Mouse (Mus musculus): ENCODE results near the gene Sez6l. TPM values are rescaled to one million over a fixed set of nuclear protein-coding genes. Genes with fewer than 3 reads are reported as not detected.

The Sez6l gene
- polyA plus RNA-seq, 1 experiment from 2014 or later = 0.76 TPM

DNA sequence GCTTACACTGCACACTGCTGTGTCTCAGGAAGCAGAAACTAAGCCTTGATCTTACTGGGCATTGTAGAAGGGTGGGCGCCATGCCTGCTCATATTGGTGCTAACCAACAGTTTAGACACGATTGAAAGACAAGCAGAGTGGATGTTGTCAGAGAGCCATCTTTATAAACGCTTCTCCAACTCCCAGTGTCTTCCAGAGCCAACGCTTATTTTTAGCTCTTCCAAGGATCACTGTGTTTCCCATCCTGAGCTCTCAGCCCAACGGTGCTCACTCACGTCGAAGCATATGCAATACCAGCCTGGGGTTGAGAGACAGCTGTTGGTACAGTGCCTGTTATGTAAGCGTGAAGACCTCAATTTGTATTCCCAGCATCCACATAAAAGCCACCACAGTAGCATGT is 66.6 kb downstream of the Sez6l start:
- Histone ChIP-seq H3K4me3 (ENCODE audit: low read length) (no peak overlapping the region), H3K27me3 (ENCODE audit: insufficient read depth, low read length) (no peaks in the 10 kb centered on the region), H3K9me3 (ENCODE audit: low read length) (no peaks in the 10 kb centered on the region), H3K4me1 (ENCODE audit: insufficient read depth, low read length) (0 out of 2 replicates have a peak, but pooled peaks cover 3% of the 10 kb centered on the region), H3K9ac (replicated peaks; ENCODE audit: low read length) (no peak overlapping the region), H3K36me3 (ENCODE audit: insufficient read depth, low read length) (no peaks in the 10 kb centered on the region), H3K27ac (ENCODE audit: low read length) (no peak overlapping the region), H3K4me2 (replicated peaks; ENCODE audit: low read depth, low read length) (no peak overlapping the region)
- ATAC-seq (ENCODE audit: low FRiP score, low TSS enrichment) = no peak
- WGBS = 84% methylated on average over 8 of the region's 8 CpGs

DNA sequence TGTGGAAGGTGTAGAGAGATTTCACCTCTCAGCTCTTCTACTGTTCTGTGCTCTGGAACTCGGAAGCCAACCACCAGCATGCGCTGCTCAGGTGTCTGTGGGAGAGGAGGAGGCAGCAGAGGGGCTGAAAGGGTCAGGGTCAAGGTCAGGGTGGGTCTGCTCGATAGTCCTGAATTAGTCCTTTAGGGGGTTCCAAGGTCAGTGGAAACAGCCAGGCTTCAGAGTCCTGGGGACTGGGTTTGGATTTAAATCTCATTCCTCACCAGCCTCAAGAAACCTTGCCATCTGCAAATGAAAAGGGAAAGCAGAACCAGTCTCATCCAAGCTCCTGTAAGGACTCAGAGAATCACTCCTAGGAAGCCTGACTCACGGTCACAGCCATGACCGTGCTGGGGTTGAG is 67.1 kb downstream of the Sez6l start:
- Histone ChIP-seq H3K27me3 (ENCODE audit: insufficient read depth, low read length) (no peaks in the 10 kb centered on the region), H3K9ac (replicated peaks; ENCODE audit: low read length) (no peak overlapping the region), H3K27ac (ENCODE audit: low read length) (no peak overlapping the region), H3K9me3 (ENCODE audit: low read length) (no peaks in the 10 kb centered on the region), H3K36me3 (ENCODE audit: insufficient read depth, low read length) (no peaks in the 10 kb centered on the region), H3K4me3 (ENCODE audit: low read length) (no peak overlapping the region), H3K4me2 (replicated peaks; ENCODE audit: low read depth, low read length) (no peak overlapping the region), H3K4me1 (ENCODE audit: insufficient read depth, low read length) (0 out of 2 replicates have a peak, but pooled peaks cover 3% of the 10 kb centered on the region)
- no peak for ATAC-seq (ENCODE audit: low FRiP score, low TSS enrichment)
- 51% methylated on average over 5 of the region's 5 CpGs for WGBS

DNA sequence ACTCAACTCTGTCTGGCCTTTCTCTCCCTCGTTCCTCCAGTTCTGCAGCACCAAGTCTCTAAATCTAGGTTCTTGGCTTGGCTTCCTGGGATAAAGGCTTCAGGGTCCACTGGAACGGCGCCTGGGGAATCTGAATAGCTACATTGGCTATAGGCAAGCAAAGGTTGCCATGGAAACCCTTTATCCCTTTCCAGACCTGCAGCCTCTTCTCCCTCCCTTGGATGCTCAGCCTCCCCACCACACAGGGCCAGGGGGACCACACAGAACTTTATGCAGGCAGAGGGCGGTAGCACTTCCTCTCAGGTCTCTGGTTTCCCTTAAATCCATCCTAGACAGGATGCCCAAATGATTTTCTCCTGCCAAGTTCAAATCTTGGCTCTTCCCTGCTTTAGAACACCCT is 71.4 kb downstream of the Sez6l start:
- WGBS = 74% methylated on average over 4 of the region's 4 CpGs
- Histone ChIP-seq H3K4me2 (replicated peaks; ENCODE audit: low read depth, low read length) (no peak overlapping the region), H3K4me1 (ENCODE audit: insufficient read depth, low read length) (no peaks in the 10 kb centered on the region), H3K4me3 (ENCODE audit: low read length) (no peak overlapping the region), H3K9ac (replicated peaks; ENCODE audit: low read length) (no peak overlapping the region), H3K27ac (ENCODE audit: low read length) (no peak overlapping the region), H3K27me3 (ENCODE audit: insufficient read depth, low read length) (no peaks in the 10 kb centered on the region), H3K9me3 (ENCODE audit: low read length) (no peaks in the 10 kb centered on the region), H3K36me3 (ENCODE audit: insufficient read depth, low read length) (no peaks in the 10 kb centered on the region)
- ATAC-seq (ENCODE audit: low FRiP score, low TSS enrichment) = no peak

DNA sequence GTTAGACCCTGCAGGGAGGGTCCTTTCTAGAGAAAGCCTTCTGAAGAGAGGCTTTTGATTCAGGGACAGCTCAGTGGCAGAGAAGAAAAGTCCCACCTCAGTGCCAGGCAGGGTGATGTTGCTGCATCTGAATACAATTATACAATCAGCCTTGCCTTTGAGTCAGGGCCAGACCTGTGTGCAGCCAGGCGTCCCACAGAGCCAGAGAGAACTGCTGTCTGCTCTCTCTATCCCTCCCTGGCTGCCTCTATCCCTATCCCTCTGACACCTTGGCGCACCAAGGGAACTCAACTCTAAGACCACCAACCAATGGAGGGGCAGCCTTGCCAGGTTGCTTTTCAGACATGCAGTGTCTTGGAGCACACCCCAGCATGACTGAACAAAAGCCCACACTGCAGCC is 75.6 kb downstream of the Sez6l start:
- Histone ChIP-seq H3K4me1 (ENCODE audit: insufficient read depth, low read length) (peaks cover 10% of the 10 kb centered on the region; the same call in 1 of the 2 replicates), H3K9ac (replicated peaks; ENCODE audit: low read length) (no peak overlapping the region), H3K9me3 (ENCODE audit: low read length) (no peaks in the 10 kb centered on the region), H3K4me3 (ENCODE audit: low read length) (no peak overlapping the region), H3K36me3 (ENCODE audit: insufficient read depth, low read length) (no peaks in the 10 kb centered on the region), H3K27ac (ENCODE audit: low read length) (no peak overlapping the region), H3K27me3 (ENCODE audit: insufficient read depth, low read length) (no peaks in the 10 kb centered on the region), H3K4me2 (replicated peaks; ENCODE audit: low read depth, low read length) (no peak overlapping the region)
- ATAC-seq (ENCODE audit: low FRiP score, low TSS enrichment) = no peak
- 63% methylated on average over 2 of the region's 2 CpGs for WGBS

DNA sequence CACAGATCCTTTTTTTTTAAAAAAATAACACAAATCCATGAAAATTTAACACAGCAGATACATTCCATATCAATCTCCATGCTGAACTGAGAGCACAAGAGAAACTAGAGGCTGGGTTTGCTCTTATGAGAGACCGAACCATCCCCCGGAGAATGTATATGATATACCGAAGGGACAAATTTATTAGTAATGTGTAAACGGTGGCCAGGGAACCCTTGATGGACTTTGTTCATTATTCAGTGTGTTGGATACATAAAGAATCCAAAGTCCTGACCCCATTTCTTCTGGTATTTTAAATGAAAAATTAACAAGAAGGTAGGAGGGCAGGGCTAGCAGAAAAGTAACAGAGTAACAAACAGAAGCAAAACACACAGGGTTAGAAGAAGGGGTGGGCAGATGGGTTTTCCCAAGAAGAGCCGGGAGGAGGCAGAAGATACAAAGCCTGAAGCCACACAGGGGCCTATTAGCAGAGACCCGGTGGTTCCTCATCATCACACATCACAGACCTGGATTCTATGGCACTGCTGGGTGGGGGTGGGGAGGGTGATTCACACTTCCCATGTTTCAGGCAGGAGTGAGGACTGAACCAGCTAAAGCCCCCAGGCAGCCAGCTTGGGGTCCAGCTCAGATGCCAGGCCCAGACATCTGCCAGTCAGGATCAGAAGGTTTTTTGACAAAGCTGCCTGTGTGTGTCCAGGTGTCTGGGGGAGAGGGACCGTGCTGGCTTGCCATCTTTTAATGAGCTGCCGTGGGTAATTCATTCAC is 76.9 kb downstream of the Sez6l start:
- no peak overlapping the region for H3K9ac ChIP-seq (replicated peaks; ENCODE audit: low read length)
- no peaks in the 10 kb centered on the region for H3K36me3 ChIP-seq (ENCODE audit: insufficient read depth, low read length)
- 51% methylated on average over 8 of the region's 8 CpGs for WGBS
- peak; percentile 60; the same call in 1 of the 2 replicates for ATAC-seq (ENCODE audit: low FRiP score, low TSS enrichment)
- peaks cover 10% of the 10 kb centered on the region; the same call in 1 of the 2 replicates for H3K4me1 ChIP-seq (ENCODE audit: insufficient read depth, low read length)
- H3K4me2 ChIP-seq (replicated peaks; ENCODE audit: low read depth, low read length) = no peak overlapping the region
- no peak overlapping the region for H3K4me3 ChIP-seq (ENCODE audit: low read length)
- no peaks in the 10 kb centered on the region for H3K9me3 ChIP-seq (ENCODE audit: low read length)
- H3K27me3 ChIP-seq (ENCODE audit: insufficient read depth, low read length) = no peaks in the 10 kb centered on the region
- H3K27ac ChIP-seq (ENCODE audit: low read length) = peak overlapping the region; percentile 31; the same call in 1 of the 2 replicates

DNA sequence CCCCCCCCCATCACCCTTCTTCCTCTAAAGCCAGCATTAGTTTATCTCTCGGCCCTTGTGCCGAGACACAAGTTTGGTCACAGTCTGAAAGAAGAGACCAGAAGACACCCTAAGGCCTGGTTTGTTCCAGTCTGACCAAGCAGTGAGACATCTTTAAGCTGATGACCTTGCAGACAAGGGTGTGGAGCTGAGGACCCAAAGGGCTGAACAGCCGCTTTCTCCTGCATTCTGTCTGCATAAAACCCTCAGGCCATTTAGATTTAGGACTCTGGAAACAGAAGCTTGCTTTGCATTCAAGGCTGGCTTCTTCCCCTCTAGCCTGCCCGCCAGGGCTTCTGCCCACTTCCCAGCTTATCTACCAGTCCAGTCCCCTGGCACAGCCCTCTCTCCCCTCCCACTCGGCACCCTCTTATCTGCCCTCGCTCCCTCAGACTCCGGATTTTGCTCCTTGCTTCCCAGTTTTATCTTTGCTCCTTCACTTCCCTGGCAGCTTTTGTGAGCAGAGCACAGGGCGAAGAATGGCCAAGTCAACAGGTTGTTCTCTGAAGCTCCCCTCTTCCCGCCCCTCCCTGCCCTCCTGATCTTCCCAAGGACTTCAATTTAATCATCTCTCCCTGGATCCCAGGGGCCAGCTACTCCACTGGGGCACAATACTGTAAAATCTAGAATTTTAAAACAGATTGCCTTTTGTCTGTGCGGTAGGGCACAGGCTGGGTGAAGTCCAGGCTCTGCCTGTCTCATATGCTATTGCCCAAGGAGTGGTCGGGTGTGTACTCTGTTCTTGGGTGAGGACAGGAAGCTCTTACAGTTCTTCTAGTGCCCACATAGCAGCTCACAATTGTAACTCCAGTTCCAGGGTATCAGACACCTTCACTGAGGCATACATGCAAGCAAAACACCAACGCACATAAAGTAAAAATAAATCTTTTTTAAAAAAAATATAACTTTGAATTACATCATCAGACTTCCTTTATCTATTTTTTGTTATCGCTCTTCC is 77.8 kb downstream of the Sez6l start:
- peaks cover 10% of the 10 kb centered on the region; the same call in 1 of the 2 replicates for H3K4me1 ChIP-seq (ENCODE audit: insufficient read depth, low read length)
- H3K27ac ChIP-seq (ENCODE audit: low read length) = peak overlapping the region; percentile 8; the same call in 1 of the 2 replicates
- H3K9ac ChIP-seq (replicated peaks; ENCODE audit: low read length) = no peak overlapping the region
- H3K36me3 ChIP-seq (ENCODE audit: insufficient read depth, low read length) = no peaks in the 10 kb centered on the region
- H3K4me3 ChIP-seq (ENCODE audit: low read length) = no peak overlapping the region
- H3K4me2 ChIP-seq (replicated peaks; ENCODE audit: low read depth, low read length) = no peak overlapping the region
- no peak for ATAC-seq (ENCODE audit: low FRiP score, low TSS enrichment)
- H3K9me3 ChIP-seq (ENCODE audit: low read length) = no peaks in the 10 kb centered on the region
- 71% methylated on average over 13 of the region's 13 CpGs for WGBS
- H3K27me3 ChIP-seq (ENCODE audit: insufficient read depth, low read length) = no peaks in the 10 kb centered on the region

DNA sequence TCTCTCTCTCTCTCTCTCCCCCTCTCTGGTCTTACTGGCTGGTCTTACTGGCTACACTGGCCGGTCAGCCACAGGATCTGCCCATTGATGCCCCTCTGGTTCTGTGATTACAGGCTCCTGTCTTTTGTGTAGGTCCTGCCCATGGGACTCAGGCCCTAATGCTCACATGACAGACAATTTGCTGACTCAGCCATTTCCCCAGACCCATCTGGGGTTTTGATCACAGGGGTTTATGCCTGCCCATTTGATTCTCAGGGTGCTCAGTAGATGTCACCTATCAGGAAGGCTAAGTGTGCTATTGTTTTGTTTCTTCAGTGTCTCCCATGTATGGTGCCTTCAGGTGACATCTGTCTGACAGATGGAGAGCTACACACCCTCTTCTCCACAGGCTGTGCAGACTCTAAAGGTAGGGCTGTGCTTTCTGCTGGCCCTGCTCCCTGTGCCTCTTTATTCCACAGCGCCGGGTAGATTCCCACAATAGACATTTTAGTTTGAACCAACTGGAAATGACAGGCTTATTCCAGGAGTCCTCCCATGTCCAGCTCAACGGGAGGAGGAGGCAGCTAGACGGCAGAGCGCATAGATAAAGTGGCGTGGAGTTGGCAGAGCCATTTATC is 80.1 kb downstream of the Sez6l start:
- ATAC-seq (ENCODE audit: low FRiP score, low TSS enrichment) = no peak
- Histone ChIP-seq H3K4me1 (ENCODE audit: insufficient read depth, low read length) (peaks cover 17% of the 10 kb centered on the region; the same call in 1 of the 2 replicates), H3K9me3 (ENCODE audit: low read length) (no peaks in the 10 kb centered on the region), H3K27ac (ENCODE audit: low read length) (no peak overlapping the region), H3K4me3 (ENCODE audit: low read length) (no peak overlapping the region), H3K27me3 (ENCODE audit: insufficient read depth, low read length) (no peaks in the 10 kb centered on the region), H3K9ac (replicated peaks; ENCODE audit: low read length) (no peak overlapping the region), H3K4me2 (replicated peaks; ENCODE audit: low read depth, low read length) (no peak overlapping the region), H3K36me3 (ENCODE audit: insufficient read depth, low read length) (no peaks in the 10 kb centered on the region)
- WGBS = 81% methylated on average over 7 of the region's 7 CpGs

DNA sequence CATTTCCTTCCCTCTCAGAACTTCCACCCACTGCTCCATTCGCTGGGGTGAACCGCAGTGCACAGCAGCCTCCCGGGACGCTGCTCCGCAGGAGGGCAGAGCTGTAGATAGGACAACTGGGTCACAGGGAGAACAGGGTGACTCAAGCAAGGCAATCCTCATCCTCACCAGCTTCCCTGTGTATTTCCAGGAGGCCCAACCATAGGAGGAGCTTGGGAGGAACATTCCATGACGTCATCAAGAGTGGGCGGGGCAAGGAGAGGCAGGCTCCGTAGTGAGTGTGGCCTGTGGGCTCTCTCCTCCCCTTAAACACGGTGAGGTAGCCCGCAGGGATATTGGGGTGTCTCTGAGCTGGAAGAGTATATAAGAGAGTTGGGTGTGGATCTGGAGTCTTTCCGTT is 83.5 kb downstream of the Sez6l start:
- WGBS = 33% methylated on average over 11 of the region's 11 CpGs
- H3K4me2 ChIP-seq (replicated peaks; ENCODE audit: low read depth, low read length) = peak overlapping the region; percentile 15
- H3K36me3 ChIP-seq (ENCODE audit: insufficient read depth, low read length) = no peaks in the 10 kb centered on the region
- H3K27me3 ChIP-seq (ENCODE audit: insufficient read depth, low read length) = no peaks in the 10 kb centered on the region
- peaks cover 6% of the 10 kb centered on the region; the same call in 1 of the 2 replicates for H3K4me1 ChIP-seq (ENCODE audit: insufficient read depth, low read length)
- peak overlapping the region; percentile 44; the same call in 1 of the 2 replicates for H3K9ac ChIP-seq (replicated peaks; ENCODE audit: low read length)
- no peaks in the 10 kb centered on the region for H3K9me3 ChIP-seq (ENCODE audit: low read length)
- ATAC-seq (ENCODE audit: low FRiP score, low TSS enrichment) = peak; percentile 63; the same call in 1 of the 2 replicates
- no peak overlapping the region for H3K27ac ChIP-seq (ENCODE audit: low read length)
- no peak overlapping the region for H3K4me3 ChIP-seq (ENCODE audit: low read length)

DNA sequence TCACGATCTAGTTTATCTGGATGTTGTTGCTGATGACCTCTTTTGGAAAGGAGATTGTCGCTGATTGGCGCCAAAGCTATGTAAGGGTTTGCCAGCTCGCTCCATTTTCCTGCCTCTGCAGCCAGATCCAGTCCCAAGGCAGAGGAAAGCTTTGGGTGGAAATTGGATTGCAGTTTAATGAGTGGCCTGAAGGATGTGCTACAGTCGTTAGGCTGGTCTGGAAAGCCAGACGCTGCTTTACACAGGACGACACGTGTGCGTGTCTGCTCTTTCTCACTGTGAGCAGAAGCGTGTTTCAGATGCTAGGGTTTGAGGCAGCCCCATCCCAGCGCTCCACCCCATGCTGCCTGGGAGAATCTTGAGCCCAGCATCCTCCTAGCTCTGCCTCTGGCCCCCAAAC is 85.5 kb downstream of the Sez6l start:
- Histone ChIP-seq H3K9ac (replicated peaks; ENCODE audit: low read length) (no peak overlapping the region), H3K9me3 (ENCODE audit: low read length) (no peaks in the 10 kb centered on the region), H3K27me3 (ENCODE audit: insufficient read depth, low read length) (no peaks in the 10 kb centered on the region), H3K36me3 (ENCODE audit: insufficient read depth, low read length) (no peaks in the 10 kb centered on the region), H3K4me1 (ENCODE audit: insufficient read depth, low read length) (peaks cover 6% of the 10 kb centered on the region; the same call in 1 of the 2 replicates), H3K4me2 (replicated peaks; ENCODE audit: low read depth, low read length) (no peak overlapping the region), H3K4me3 (ENCODE audit: low read length) (no peak overlapping the region), H3K27ac (ENCODE audit: low read length) (no peak overlapping the region)
- WGBS = 46% methylated on average over 11 of the region's 11 CpGs
- no peak for ATAC-seq (ENCODE audit: low FRiP score, low TSS enrichment)
